Mouse (Mus musculus) heart, postnatal 10 days (tissue): ENCODE data around the gene Phlda3. TPM values are rescaled to one million over a fixed set of nuclear protein-coding genes. Genes with fewer than 3 reads are reported as not detected.

Source experiments
- DNase-seq, 2 experiments: peaks; one replicate each; pipeline ENCODE4 v3.0.0; 2021
- intact Hi-C: fragments of 180-260 bp; cut with DNase I; formaldehyde crosslinking; loops from one replicate; pipeline ENCODE4 v1.15.1; 2025
- total RNA-seq, 2 experiments: library from RNA; stranded (reverse); gene quantifications; 2 replicates each; pipeline ENCODE4 v1.2.3; 2021

Phlda3 gene
- total RNA-seq, 2 experiments from 2014 or later = 35.4 to 36.7 TPM

DNA sequence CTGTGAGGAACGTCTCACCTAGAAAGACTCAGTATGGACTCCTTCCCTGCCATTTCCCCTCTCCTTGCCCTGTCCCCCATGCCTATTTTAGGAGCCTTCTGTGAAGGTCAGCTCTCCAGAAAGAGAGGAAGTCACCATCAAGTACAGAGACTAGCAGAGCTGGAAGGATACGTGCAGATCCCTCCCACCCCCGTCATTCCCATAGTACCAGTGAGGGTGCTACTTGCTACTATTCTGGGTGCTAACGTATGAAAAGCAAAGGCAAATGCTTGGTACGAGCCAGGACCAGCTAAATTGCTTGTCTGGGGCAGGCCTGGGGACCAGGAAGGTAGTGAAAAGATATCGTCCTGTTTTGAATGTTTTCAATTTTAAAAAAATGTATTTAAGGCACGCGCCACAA, 8.6 kb upstream of the Phlda3 start:
- DNase-seq = no peak
- intact Hi-C loops = no loop called here

DNA sequence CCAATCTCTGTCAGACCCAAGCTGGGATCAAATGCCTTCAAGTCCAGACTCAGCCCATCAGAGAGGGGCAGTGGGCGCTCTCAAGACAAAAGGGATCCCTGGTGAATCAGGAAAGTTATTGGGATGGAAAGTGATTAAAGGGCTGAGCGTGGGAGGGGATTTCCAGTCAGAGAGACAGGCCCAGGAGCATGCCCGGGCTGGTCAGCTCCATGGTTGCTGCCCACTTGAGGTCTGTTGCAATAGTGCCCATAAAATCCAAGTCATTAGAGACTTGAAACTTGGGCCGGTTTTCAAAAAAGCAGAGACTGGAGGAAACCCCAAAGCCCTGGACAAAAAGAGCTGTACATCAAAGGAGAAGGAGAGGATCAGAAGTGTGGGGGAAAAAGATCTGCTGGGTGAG, 6.2 kb upstream of the Phlda3 start:
- no peak for DNase-seq
- intact Hi-C loops = no loop called here

DNA sequence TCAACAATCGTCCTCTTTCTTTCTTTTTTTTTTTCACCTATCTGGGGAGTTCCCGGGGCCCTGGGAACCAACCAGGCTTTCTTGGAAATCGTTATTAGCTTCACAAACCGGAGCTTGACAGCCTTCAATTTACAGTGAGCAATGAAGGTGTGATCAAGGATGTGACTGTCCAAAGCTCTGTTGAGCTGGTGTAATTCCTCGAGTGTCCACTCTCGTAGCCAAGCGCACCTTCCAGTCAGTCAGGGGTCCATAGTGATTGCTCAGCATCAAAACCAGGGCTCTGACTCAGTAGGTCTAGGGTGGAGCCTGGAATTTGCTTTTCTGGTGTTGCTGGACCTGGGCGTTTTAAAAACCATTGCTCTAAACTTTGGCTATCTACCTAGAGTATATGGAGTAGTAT, 5.7 kb upstream of the Phlda3 start:
- no peak for DNase-seq
- intact Hi-C loops = no loop called here

DNA sequence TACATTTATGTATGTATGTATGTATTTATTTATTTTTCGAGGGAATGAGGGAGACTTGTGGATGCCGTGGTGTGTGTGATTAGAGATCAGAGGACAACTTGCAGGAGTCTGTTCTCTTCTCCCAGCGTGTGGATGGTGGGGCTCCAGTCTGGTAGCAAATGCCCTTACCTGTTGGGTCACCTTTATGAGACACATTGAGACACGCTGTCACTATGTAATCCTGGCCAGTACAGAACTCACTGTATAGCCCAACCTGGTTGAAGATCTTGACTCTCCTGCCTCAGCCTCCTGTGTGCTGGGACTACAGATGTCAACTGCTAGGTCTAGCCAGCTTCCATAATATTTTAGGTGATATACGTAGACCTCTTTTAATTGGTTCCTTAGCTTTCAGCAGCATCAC, 4.2 kb upstream of the Phlda3 start:
- intact Hi-C loops = no loop called here
- no peak for DNase-seq

DNA sequence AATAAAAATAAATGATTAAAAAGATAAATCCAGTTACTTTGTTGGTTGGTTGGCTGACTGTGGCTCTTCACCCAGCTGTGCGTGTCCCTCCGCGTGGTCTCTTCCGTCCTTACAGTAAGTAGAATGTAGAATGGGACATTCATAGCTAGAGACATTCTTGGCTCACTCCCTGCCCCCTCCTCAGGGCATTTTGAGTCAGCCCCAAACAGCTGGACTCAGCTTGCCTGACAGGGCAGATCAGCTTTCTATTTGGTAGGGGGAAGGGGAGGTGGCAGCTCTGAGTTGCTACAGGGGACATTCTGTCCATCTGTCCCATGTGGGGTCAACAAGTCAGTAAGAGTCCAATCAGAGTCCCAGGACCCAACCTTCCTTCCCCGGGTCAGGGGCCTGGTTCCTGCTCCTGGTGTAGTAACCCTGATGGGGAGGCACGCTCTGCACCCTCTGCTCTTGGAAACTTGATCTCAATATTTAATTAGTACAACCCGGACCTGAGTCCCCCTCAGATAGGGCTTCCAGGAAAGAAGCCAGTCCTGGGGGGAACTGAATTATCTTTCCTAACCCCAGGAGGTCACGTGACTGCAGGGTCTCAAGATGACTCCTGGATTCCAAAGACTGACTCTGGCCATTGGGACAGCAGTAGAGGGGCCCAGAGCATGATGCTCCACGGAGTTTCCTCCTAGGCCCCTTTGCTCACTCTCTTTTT, 2.3 kb upstream of the Phlda3 start:
- DNase-seq = peak; percentile 43 to 57
- intact Hi-C loops = no loop called here

DNA sequence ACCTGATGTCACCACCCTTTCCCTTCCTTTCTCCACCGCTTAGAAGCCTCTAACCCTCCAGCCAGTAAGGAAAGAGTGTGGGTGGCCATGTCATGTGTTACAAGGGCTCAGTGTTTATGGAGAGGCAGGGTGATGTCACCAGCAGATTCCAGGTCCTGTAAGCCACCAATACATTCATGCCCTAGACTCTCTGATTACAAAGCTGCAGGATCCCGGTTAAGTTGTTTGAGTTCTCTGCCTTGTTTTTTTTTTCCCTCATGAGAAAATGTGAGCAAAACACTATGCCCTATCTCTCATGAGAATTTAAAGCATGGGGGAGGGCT, 1.8 kb upstream of the Phlda3 start:
- no peak for DNase-seq
- intact Hi-C loops = no loop called here

DNA sequence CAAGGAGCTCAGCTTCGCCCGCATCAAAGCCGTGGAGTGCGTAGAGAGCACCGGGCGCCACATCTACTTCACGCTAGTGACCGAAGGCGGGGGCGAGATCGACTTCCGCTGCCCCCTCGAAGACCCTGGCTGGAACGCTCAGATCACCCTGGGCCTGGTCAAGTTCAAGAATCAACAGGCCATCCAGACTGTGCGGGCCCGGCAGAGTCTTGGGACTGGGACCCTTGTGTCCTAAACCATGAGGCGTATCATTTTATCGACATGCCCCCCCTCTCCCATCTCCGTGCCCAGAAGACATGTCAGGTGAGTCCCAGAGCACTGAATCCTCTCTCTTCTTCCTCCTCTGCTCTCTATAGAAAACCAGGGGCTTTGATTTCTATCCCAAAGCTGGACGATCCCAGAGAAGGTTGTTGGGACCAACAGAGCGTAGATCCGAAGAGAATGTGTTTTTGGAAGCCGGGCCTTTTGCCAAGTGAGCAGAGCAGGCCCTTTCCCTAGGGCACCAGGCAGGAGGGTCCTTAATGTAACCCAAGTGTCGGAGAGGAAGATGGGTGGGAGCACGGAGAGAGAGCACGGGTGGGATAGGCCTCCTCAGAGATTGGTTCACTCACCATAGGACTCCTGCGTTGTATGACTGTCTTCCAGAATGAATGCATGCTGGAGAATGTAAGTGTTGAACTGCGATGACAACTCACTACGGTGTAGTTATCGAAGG, 830 bp downstream of the Phlda3 start:
- intact Hi-C loops = loop anchor here (2.0 kb wide), 1 partner anchor 14 kb away; no protein-coding TSS in a partner anchor
- DNase-seq = no peak

DNA sequence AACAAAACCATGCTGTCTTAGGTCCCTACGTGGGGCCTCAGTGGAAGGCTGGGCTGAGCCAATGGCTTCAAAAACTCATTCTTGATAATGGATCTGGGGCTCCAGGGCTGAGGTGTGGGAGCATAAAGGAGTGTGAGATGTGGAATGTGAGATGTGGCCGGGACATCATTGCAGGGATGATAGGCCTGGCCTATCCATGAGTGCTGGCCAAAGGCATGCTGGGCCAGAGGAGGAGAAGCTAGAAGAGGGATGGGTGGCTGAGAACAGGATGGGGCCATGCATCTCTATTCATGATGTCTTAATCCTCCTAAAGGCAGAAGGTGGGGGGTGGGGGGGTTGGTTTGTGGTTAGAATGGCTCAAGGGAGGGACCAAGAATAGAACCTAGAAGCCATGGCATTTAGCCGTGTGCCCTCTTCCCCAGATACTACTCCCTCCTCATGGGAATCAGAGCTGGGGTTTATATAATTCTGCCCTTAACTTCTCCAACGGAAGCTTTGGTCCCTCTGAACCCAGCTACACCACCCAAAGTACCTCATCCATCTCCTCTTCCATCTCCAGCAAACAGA, 1.5 kb downstream of the Phlda3 start:
- DNase-seq = no peak
- intact Hi-C loops = loop anchor here (2.0 kb wide), 1 partner anchor 13 kb away; no protein-coding TSS in a partner anchor

DNA sequence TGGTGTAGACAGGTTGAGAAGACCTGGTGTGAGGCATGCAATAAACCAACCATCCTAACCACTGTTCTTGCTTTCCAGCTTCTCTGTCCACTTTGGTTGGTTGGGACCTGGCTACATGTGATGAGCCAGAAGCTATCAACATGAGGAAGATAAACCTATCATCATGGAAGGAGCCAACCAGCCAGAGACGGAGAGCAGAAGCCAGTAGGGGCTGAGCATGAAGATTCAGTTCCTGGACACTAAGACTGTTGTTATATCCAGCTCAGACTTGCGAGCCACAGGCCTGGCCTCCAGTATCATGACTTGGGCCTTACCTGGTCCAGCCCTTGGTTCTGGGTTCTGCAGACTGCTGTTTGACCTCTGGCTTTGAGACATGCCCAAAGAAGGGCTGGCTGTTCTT, 2.5 kb downstream of the Phlda3 start:
- no peak for DNase-seq
- intact Hi-C loops = no loop called here

DNA sequence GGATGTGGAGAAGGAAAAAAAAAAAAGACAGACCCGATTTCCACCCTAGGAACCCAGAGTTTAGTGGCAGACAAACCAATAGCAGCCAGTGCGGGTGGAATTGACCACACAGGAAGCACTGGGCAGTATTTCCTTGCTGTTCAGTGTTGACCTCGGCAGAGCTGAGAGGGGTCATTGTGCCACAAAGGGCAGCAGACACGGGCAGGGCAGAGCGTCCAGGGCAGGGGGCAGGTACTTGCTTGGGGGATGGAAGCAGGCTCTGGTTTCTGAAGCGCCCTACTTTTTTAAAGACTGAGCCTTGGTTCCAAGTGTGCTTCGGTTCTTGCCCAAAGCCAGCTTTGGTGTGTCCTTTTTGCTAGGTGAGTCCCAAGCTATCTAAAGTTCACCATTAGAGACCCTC, 4.3 kb downstream of the Phlda3 start:
- intact Hi-C loops = no loop called here
- DNase-seq = no peak

DNA sequence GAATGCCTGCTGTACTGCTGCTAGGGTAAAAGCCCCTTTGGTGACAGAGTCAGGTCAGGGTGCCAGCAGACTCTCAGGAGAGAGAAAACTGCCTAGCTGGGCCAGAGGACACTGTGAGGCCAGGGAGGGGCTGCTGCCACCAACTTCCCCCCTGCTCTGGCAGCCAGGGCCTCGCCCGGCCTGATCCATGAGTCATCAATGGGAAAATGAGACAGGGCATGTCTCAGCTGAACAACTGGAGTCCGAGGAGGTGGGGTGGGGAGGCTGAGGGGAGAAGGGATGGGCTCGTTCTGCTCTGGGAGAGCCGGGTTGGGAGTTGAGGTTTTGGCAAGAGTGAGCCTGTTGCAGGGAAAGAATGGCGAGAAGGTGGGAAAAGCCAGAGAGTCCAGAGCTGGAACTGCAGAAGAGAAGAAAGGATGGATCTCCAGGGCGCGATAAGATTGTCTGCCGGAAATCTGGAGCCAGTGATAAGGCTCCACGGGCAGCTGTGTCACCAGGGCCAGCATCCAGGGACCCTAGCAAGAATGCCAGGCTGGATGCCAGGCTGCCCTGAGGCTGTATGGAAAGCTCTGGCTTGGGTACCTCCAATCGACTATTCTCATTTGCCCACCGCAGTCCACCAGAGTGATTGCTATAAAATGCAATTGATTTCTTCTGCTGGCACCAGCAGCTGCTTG, 5.1 kb downstream of the Phlda3 start:
- intact Hi-C loops = no loop called here
- peak; percentile 66 to 71 for DNase-seq

DNA sequence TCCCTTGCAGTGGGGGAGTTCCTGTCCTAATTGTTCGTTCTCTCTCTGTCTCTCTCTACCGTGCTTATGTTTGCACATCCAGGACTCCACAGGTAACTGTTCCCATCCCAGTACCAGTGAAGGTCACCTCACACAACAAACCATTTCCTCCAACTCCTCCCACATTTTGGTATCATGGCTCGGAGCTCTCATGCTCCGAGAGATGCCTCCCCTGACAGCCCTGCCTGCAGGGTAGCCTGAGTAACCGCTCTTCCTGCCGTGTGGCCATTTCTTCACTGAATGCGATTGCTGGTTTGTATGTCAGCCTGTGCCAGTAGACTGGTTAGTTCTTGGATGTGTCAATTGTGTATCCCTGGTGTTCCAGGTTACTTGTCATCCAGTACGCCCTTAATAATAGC, 5.7 kb downstream of the Phlda3 start:
- intact Hi-C loops = no loop called here
- DNase-seq = no peak

DNA sequence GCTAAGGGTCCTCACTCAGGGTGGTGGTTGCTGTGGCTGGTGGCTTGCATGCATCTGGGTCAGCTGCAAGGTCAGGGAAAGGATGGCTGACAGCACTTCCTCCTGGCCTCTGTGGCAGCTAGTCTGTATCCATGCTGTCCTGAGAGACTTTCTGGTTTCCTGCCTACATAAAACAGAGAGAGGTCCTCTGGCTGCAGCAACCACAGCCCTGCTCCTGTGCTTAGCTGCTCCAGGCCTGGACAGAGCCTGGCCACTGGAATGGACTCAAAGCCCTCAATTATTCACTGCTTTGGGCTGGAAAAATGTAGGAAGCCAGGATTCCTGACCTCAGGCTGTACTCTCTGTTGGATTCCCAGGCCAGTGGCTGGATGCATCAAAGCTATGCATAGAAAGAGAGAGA, 10.7 kb downstream of the Phlda3 start:
- DNase-seq = peak in 1 of 2 experiments; percentile 38
- intact Hi-C loops = no loop called here

DNA sequence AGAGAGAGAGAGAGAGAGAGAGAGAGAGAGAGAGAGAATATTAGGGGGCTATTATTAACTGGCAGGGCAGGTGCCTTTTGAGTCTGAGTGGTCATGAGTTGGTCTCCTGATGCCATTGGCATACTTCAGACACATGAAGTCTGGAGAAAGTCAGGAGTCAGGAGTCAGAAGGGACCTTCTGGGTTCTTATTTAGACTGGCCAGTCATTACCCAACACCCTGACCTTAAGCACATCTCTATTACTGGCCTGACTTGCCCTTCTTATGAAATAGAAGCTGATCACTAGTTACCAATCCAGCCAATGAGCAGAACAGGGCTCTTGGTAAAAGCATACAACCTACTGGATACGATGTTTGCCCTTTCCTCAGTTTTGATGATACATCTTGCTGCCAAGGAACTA, 11.1 kb downstream of the Phlda3 start:
- intact Hi-C loops = no loop called here
- DNase-seq = no peak

DNA sequence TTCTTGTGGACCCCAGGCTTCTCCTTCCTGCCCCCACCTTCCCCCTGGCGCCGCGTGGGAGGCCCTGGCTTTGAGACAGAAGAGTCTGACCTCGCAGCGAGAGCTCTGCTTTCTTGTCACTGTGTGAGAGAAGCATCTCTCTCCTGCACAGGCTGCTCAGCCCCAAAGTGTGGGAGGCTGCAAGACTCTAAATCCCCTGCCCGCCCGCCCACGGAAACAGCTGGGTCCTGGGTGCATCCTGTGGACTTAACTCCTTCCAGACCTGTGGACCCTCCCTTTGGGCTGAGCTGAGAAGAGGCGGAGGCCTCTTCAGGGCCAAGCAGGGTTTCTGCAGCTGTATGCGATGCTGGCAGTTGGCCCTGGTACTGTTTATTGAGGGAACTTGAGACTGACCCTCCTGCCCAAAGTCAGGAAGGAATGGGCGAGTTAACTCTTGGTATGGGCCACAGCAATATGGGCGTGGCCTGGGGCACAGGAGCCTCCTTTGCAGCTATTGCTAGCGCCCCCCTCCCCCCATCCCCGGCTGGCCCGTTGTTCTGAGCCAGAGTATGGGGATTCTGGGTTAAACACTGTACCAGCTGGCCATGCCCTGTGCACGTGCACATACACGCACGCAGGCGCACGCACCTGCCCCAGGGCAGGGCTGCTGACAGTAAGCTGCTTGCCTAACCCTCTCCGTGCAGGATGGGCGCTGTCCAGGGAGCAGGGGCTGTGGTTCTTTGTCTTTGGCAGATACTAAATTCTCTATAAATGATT, 13.0 kb downstream of the Phlda3 start, which contains the start of gene Tnni1:
Gene Tnni1, plus strand, starts transcription at position 655 of the 756 bp plus-strand sequence.
- DNase-seq = peak; percentile 78 to 80
- intact Hi-C loops = no loop called here

DNA sequence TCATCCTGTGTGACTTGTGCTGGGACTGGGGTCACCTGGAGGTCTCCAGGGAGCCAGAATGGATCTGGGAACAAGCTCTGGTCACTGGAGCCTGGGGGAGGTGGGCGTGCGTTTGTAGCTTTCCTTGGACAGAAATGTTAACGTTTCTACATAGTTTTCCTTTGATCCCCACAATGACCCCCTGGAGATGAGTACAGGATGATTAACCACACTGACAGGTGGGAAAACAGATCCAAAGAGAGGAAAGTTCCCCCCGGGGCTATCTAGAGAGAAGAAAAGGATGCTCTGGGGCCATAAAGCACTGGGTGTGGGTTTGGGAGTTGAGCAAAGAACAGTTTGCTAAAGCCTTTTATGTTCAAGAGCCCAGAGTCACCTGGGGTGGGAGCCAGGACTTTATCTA, 14.7 kb downstream of the Phlda3 start:
- DNase-seq = no peak
- intact Hi-C loops = loop anchor here (1.0 to 2.0 kb wide), 3 partner anchors 14 to 61 kb away; partner anchors contain the start of gene Phlda3

DNA sequence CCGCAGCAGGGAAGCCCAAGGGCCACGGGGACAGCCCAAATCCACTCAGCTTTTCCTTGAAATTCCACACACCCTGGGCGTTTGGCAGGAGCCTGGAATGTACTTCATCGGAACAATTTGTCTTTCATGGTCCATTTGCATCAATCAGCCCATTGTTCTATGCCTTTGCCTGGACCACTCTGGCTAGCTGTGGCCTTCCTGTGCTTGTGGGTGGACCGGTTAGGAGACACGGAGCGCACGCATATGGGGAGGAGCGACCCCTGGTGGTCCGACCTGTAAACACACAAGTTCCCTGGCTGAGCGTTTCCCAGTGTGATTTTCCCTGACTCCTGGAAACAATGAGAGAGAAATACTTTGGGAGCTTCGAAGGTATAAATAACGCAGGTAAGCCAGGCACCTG, 15.3 kb downstream of the Phlda3 start:
- peak; percentile 85 to 90 for DNase-seq
- intact Hi-C loops = loop anchor here (1.0 to 2.0 kb wide), 3 partner anchors 14 to 62 kb away; partner anchors contain the start of gene Phlda3

DNA sequence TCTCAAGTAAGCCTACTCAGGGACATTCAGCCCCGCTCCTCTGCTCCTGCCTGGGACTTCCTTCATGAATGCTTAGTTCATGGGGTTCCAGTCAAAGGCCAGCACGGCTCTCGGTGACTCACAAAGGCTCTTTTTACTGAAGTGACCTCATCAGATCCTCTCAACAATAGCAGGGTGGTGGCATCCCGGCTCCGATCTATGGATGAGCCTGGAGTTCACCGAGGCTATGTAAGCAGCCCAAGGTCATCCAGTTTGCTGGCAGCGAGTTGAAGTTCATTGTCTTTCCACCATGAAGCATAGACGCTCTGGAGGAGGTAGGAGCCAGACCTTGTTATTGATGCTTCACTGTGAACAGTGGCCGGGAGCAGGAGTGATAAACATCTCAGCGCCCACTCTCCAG, 16.9 kb downstream of the Phlda3 start:
- intact Hi-C loops = no loop called here
- DNase-seq = no peak

DNA sequence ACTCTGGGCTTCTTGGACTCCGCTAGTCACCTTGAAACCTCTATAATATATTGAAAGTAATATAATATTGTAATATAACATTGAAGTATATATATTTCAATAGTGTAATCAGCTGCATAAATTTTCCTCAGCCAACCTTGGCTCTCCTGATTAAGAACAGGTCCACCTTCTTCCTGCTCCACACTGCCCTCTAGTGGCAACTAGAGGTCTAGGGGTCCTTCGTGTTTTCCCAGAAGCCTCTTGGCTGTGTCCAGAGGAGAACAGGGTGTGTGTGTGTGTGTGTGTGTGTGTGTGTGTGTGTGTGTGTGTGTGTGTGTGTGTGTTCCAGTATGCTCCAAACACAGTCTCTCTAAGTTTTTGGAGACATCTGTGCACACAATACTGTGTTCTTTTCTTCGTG, 21.9 kb downstream of the Phlda3 start:
- intact Hi-C loops = no loop called here
- peak; percentile 85 to 91 for DNase-seq

DNA sequence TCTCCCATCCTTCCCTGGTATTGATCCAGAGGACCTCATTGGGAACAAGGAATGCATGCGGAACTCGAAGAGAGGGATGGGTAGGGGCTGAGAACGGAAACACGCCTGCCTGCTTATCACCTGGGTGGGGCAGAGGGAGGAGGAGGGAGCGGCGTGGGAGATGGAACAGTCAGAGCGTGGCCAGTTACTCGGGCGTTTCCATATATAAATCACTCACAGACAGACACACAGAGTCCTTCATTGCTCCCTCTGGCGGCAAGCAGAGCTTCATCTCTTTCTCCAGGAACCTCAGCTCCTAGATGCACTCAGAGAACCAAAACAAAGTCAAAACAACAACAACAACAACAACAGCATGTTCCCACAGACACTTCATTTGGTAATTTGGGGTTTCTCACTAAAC, 22.8 kb downstream of the Phlda3 start:
- peak in 1 of 2 experiments; percentile 64 for DNase-seq
- intact Hi-C loops = no loop called here

DNA sequence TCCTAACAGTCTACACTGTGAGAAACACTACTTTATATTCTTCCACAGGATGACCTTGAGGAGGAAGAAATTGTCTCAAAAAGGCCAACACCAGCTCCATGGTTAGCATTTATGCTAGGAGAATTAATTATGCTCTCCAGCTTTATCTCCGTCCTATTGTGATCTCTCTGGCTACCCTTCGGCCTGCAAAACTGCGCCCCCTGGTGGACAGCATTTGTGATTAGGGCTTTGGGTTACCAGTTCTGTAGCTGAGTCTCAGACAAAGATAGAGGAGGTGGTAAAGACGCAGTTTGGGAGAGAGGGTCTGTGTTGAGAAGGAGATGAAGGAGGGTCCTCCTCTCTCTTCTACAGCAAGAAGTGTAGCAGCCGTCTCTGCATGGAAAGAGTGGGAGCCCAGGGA, 23.9 kb downstream of the Phlda3 start:
- peak; percentile 82 to 91 for DNase-seq
- intact Hi-C loops = loop anchor here (5.0 kb wide), 1 partner anchor 37 kb away; no protein-coding TSS in a partner anchor
